Mouse (Mus musculus): ENCODE results near the gene Gchfr. TPM values are rescaled to one million over a fixed set of nuclear protein-coding genes. Genes with fewer than 3 reads are reported as not detected.

The Gchfr gene
- total and polyA plus RNA-seq, 3 experiments, result 1.1 to 18.2 (median 1.8) TPM

DNA sequence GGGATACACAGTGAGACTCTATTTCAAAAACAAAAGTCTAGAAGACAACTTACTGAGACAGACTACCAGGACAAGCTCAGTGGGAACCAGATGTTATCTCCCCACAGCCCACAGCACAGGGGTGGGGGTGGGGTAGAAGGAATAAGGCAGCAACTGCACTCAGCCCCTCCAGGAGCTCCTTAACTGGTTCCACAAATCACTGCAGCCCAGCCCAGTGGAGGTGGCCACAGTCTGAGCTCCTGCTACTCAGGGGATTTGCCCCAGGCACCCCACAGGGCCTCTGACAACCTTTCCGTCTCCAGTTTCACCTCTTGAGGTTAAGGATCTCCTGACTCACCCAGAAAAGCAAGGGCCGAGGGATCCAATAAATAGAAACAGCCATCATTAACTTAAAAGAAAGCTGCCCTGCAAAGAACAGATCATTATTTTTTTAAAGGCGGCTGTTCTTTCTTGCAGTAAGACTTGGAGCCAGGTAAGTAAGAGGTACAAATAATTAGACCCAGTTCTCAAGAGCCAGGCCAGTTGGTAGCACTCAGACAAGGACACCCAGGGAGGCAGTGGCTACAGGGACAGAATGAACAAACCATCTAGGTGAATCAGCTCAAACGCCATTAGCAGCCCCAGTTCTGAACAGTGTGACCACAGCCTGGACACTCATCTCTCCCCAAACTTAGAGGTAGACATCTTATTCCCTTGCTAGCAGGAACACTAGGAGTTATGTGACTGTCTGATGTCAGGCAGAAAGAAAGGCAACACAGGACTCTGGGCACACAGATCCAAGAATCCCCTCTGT is 28.9 kb downstream of the Gchfr start:
- dilution Hi-C loops (cut with MboI; ENCODE audit: extremely low pct_ligation_motif_present, extremely low pct_unique_long_range_greater_than_20kb, low sequenced_read_pairs), result no loop called here
- Histone ChIP-seq H3K4me2 (ENCODE audit: insufficient read depth, low read depth, poor library complexity, severe bottlenecking) (no peak overlapping the region), H3K4me3 (replicated peaks in 1 of 3; ENCODE audit: low read depth in 2 of 3, low read length in 2 of 3, poor library complexity in 1 of 3) (no peak overlapping the region), H3K27me3 (replicated peaks) (no peaks in the 10 kb centered on the region), H3K27ac (ENCODE audit: insufficient read depth, low read depth) (no peak overlapping the region), H3K9ac (ENCODE audit: insufficient read depth, low read depth) (no peak overlapping the region), H3K9me3 (replicated peaks; ENCODE audit: low read length) (no peaks in the 10 kb centered on the region), H3K36me3 (replicated peaks in 1 of 2; ENCODE audit: control insufficient read depth in 1 of 2, insufficient read depth in 1 of 2, low read length in 1 of 2) (no peaks in the 10 kb centered on the region), H3K79me2 (replicated peaks; ENCODE audit: control insufficient read depth, extremely low read depth, insufficient read depth, poor library complexity, severe bottlenecking) (no peaks in the 10 kb centered on the region; the same call in 1 of the 2 replicates), H3K4me1 (ENCODE audit: control insufficient read depth in 1 of 2, insufficient read depth in 2 of 2) (peaks cover 2 to 22% of the 10 kb centered on the region in 2 experiments)
- in situ Hi-C loops (cut with MboI; ENCODE audit: low pct_ligation_motif_present, low pct_unique_long_range_greater_than_20kb, low sequenced_read_pairs), result loop anchor here (10.0 to 25.0 kb wide), 3 partner anchors 52 to 434 kb away; partner anchors contain the start of genes Ccdc9b and Phgr1
- TF ChIP-seq MXI1 (IDR thresholded peaks at IDR 0.05; ENCODE audit: low read depth, low read length) (no peak), USF1 (IDR thresholded peaks at IDR 0.05; ENCODE audit: low read depth, low read length) (no peak), POLR2A (IDR thresholded peaks at IDR 0.05; ENCODE audit: low read depth, low read length) (no peak), KAT2A (IDR thresholded peaks at IDR 0.05; ENCODE audit: insufficient replicate concordance, low read length) (no peak), E2F4 (IDR thresholded peaks at IDR 0.05; ENCODE audit: insufficient replicate concordance, low read depth, low read length) (no peak), PAX5 (IDR thresholded peaks at IDR 0.05; ENCODE audit: low read length) (no peak), RCOR1 (conservative IDR thresholded peaks at IDR 0.05; ENCODE audit: low read depth, low read length) (no peak), MAX (IDR thresholded peaks at IDR 0.05; ENCODE audit: low read length) (no peak), MAZ (IDR thresholded peaks at IDR 0.05; ENCODE audit: low read depth, low read length) (no peak), ZNF384 (IDR thresholded peaks at IDR 0.05; ENCODE audit: low read depth, low read length) (no peak), CHD2 (IDR thresholded peaks at IDR 0.05; ENCODE audit: low read length) (no peak), HCFC1 (IDR thresholded peaks at IDR 0.05; ENCODE audit: low read depth, low read length) (no peak), NRF1 (IDR thresholded peaks at IDR 0.05; ENCODE audit: low read depth, low read length) (no peak), ELF1 (IDR thresholded peaks at IDR 0.05; ENCODE audit: low read depth, low read length) (no peak), MAFK (IDR thresholded peaks at IDR 0.05; ENCODE audit: insufficient replicate concordance, low read length) (no peak), BHLHE40 (IDR thresholded peaks at IDR 0.05; ENCODE audit: low read depth, low read length) (no peak), POLR2AphosphoS2 (IDR thresholded peaks at IDR 0.05; ENCODE audit: low read depth, low read length) (no peak), TCF12 (IDR thresholded peaks at IDR 0.05; ENCODE audit: low read depth, low read length) (no peak), ZKSCAN1 (IDR thresholded peaks at IDR 0.05; ENCODE audit: borderline replicate concordance, low read depth, low read length) (no peak), IRF4 (IDR thresholded peaks at IDR 0.05; ENCODE audit: low read depth, low read length) (no peak)
- no peak for DNase-seq (ENCODE audit: extremely low read depth)

GRCm38 (mm10) chr2:119197493-119197892 is 29.9 kb downstream of the Gchfr start:
- no peak for DNase-seq (ENCODE audit: extremely low read depth)
- H3K4me2 ChIP-seq (ENCODE audit: insufficient read depth, low read depth, poor library complexity, severe bottlenecking), result no peak overlapping the region
- TF ChIP-seq UBTF (IDR thresholded peaks at IDR 0.05; ENCODE audit: low read depth, low read length), result no peak
- no peak for TF ChIP-seq RCOR1 (conservative IDR thresholded peaks at IDR 0.05; ENCODE audit: low read depth, low read length)
- TF ChIP-seq SMC3 (IDR thresholded peaks at IDR 0.05; ENCODE audit: low read depth, low read length), result no peak
- no peak for TF ChIP-seq JUND (conservative IDR thresholded peaks at IDR 0.05; ENCODE audit: low read depth, low read length)
- no peak for TF ChIP-seq JUN (IDR thresholded peaks at IDR 0.05; ENCODE audit: insufficient read depth, low read depth, low read length)
- no peak for TF ChIP-seq MYC (IDR thresholded peaks at IDR 0.05; ENCODE audit: low read depth, low read length)
- no peak for TF ChIP-seq IRF4 (IDR thresholded peaks at IDR 0.05; ENCODE audit: low read depth, low read length)
- no peak for TF ChIP-seq CTCF (conservative IDR thresholded peaks at IDR 0.05 in 1 of 2, IDR thresholded peaks at IDR 0.05 in 1 of 2; ENCODE audit: low read depth in 2 of 2, low read length in 2 of 2)
- no peak for TF ChIP-seq CHD2 (IDR thresholded peaks at IDR 0.05; ENCODE audit: low read length)
- TF ChIP-seq BHLHE40 (IDR thresholded peaks at IDR 0.05; ENCODE audit: low read depth, low read length), result no peak
- no peak for TF ChIP-seq TCF12 (IDR thresholded peaks at IDR 0.05; ENCODE audit: low read depth, low read length)
- TF ChIP-seq TBP (conservative IDR thresholded peaks at IDR 0.05; ENCODE audit: low read depth, low read length), result no peak
- no peak for TF ChIP-seq MEF2A (IDR thresholded peaks at IDR 0.05; ENCODE audit: borderline replicate concordance, low read depth, low read length)
- TF ChIP-seq NELFE (IDR thresholded peaks at IDR 0.05; ENCODE audit: low read depth, low read length), result no peak
- TF ChIP-seq USF2 (conservative IDR thresholded peaks at IDR 0.05; ENCODE audit: low read depth, low read length), result no peak
- no peak for TF ChIP-seq POLR2A (IDR thresholded peaks at IDR 0.05; ENCODE audit: low read depth, low read length)
- TF ChIP-seq E2F4 (IDR thresholded peaks at IDR 0.05; ENCODE audit: insufficient replicate concordance, low read depth, low read length), result no peak
- no peaks in the 10 kb centered on the region; the same call in 1 of the 2 replicates for H3K79me2 ChIP-seq (replicated peaks; ENCODE audit: control insufficient read depth, extremely low read depth, insufficient read depth, poor library complexity, severe bottlenecking)
- no peaks in the 10 kb centered on the region for H3K9me3 ChIP-seq (replicated peaks; ENCODE audit: low read length)
- H3K9ac ChIP-seq (ENCODE audit: insufficient read depth, low read depth), result no peak overlapping the region
- no peaks in the 10 kb centered on the region for H3K27me3 ChIP-seq (replicated peaks)
- H3K4me3 ChIP-seq (replicated peaks in 1 of 3; ENCODE audit: low read depth in 2 of 3, low read length in 2 of 3, poor library complexity in 1 of 3), result no peak overlapping the region
- in situ Hi-C loops (cut with MboI; ENCODE audit: low pct_ligation_motif_present, low pct_unique_long_range_greater_than_20kb, low sequenced_read_pairs), result loop anchor here (10.0 to 25.0 kb wide), 3 partner anchors 53 to 435 kb away; partner anchors contain the start of genes Ccdc9b and Phgr1
- H3K4me1 ChIP-seq (ENCODE audit: control insufficient read depth in 1 of 2, insufficient read depth in 2 of 2), result peaks cover 2 to 22% of the 10 kb centered on the region in 2 experiments
- H3K27ac ChIP-seq (ENCODE audit: insufficient read depth, low read depth), result no peak overlapping the region
- no peaks in the 10 kb centered on the region for H3K36me3 ChIP-seq (replicated peaks in 1 of 2; ENCODE audit: control insufficient read depth in 1 of 2, insufficient read depth in 1 of 2, low read length in 1 of 2)
- dilution Hi-C loops (cut with MboI; ENCODE audit: extremely low pct_ligation_motif_present, extremely low pct_unique_long_range_greater_than_20kb, low sequenced_read_pairs), result no loop called here
